Mouse (Mus musculus) liver, embryonic 14.5 days (tissue): ENCODE results near the gene Arhgap24.

Source experiments
- CTCF ChIP-seq: IDR thresholded peaks from 2 replicates; pipeline ENCODE4 v1.5.1; 2016; ENCODE audit warnings: antibody characterized with exemption, low read depth, control low read depth
- EP300 ChIP-seq: IDR thresholded peaks from 2 replicates; pipeline ENCODE4 v1.6.1; 2016; ENCODE audit warnings: antibody characterized with exemption, low read depth

DNA sequence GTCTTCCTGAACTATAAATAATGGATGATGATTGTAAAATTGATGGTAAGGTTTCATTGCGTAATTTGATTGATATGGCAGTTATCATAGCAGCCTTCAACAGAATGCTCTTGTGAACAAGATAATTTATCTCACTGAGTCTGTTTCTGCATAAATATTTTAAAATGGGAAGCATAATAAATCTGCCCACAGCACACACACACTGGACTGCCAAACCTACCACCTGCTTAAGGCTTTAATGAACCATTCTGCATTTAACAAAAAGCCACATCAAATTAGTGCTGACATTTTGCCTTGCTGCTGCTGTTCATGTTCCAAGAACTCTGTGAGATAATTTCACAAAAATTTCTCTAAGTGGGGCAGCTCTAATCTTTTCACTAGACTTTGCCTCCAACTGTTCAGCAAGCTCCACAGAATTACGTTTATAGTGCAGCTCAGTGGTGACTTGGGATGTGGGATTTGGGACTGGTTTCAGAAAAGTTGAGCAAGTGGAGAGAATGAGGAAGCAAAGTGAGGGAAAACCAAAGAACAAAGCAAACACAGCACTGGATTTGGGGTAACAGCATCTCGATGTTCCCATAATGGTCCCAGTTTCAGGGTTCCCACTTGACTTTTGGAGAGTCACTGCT, 142.7 kb downstream of the Arhgap24 start:
- TF ChIP-seq CTCF (no peak), EP300 (no peak)
